Mouse (Mus musculus): ENCODE results near the gene Sfi1. TPM values are rescaled to one million over a fixed set of nuclear protein-coding genes. Genes with fewer than 3 reads are reported as not detected.
"Not testable (repeated sequence)": the region's sequence is repeated elsewhere in the genome, so short reads cannot be mapped to it uniquely, and the experiment has no call there.

Sfi1 gene
- polyA plus RNA-seq, 1 experiment from 2014 or later = 14.9 TPM

DNA sequence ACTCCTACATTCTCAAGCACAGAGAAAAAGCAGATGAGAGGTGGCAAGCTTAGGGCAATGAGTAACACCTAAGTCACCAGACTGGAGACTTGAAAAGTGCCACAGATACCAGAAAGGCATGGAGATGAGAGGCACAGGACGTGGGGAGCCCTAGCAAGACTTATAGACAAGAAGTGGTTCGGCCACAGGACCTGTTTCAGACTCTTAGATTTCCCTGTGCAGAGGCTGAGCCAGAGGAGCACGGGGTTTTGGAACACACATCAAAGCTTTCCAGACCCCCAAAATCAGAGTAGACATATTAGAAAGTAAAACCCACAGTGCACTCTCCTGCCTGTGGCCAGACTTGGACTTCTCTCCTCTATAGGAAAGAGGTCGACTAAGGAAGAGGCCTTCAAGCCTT is 12.0 kb downstream of the Sfi1 start:
- H3K27me3 ChIP-seq (ENCODE audit: control insufficient read depth, insufficient read depth, low read length); H3K9ac ChIP-seq (ENCODE audit: low read length); H3K4me3 ChIP-seq (ENCODE audit: low read depth, low read length); H3K4me2 ChIP-seq (ENCODE audit: low read depth, low read length, severe bottlenecking); H3K9me3 ChIP-seq (ENCODE audit: control insufficient read depth, low read length); ATAC-seq (replicated peaks; ENCODE audit: low FRiP score); H3K4me1 ChIP-seq (replicated peaks; ENCODE audit: control insufficient read depth, insufficient read depth, low read length); H3K36me3 ChIP-seq (ENCODE audit: control insufficient read depth, insufficient read depth, low read length); H3K27ac ChIP-seq (ENCODE audit: low read depth, low read length): not testable (repeated sequence)
- DNase-seq (ENCODE audit: low spot score) = peak; percentile 75
- 62% methylated on average over 4 of the region's 4 CpGs for WGBS

DNA sequence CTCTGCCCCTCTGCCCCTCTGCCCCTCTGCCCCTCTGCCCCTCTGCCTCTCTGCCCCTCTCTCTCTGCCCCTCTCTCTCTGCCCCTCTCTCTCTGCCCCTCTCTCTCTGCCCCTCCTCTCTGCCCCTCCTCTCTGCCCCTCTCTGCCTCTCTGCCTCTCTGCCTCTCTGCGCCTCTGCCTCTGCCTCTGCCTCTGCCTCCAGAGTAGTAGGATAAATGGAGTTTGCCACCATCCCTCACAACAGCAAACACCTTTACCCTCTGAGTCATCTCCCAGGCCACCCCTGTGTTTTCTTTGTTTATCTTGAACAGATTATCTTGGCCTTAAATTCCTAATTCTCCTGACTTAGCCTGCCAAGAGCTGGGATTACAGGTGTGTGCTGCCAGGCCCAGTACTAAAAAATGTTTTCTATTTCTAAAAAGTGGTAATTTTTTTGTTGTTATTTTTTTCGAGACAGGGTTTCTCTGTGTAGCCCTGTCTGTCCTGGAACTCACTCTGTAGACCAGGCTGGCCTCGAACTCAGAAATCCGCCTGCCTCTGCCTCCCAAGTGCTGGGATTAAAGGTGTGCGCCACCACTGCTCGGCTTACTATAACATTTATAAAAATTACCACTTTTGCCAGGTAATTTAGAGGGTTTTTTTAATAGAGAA is 12.6 kb downstream of the Sfi1 start:
- not testable (repeated sequence) for H3K27me3 ChIP-seq (ENCODE audit: control insufficient read depth, insufficient read depth, low read length); H3K27ac ChIP-seq (ENCODE audit: low read depth, low read length); DNase-seq (ENCODE audit: low spot score); H3K9me3 ChIP-seq (ENCODE audit: control insufficient read depth, low read length); H3K4me1 ChIP-seq (replicated peaks; ENCODE audit: control insufficient read depth, insufficient read depth, low read length); ATAC-seq (replicated peaks; ENCODE audit: low FRiP score); H3K9ac ChIP-seq (ENCODE audit: low read length); H3K36me3 ChIP-seq (ENCODE audit: control insufficient read depth, insufficient read depth, low read length); H3K4me2 ChIP-seq (ENCODE audit: low read depth, low read length, severe bottlenecking); H3K4me3 ChIP-seq (ENCODE audit: low read depth, low read length)
- 76% methylated on average over 6 of the region's 6 CpGs for WGBS

DNA sequence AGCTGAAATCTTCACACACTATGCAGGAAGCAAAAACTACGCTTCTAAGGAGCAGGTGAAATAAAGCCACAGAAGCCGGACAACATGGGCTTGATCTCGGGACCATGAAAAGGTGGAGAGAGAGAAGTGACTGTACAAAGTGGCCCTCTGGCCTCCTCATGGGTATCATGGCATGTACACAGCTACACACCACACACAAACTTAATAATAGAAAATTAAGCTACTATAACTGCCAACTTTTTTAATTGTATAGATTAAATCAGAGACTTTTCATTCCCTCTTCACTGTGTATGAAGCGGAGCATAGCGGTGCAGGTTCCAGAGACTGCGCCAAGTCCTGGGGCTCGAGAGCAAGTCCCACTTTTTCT is 13.6 kb downstream of the Sfi1 start:
- 87% methylated on average over 7 of the region's 7 CpGs for WGBS

GRCm38 (mm10) chr11:3178968-3179725 is 14.1 kb downstream of the Sfi1 start:
- H3K9me3 ChIP-seq (ENCODE audit: control insufficient read depth, low read length); H3K4me2 ChIP-seq (ENCODE audit: low read depth, low read length, severe bottlenecking); H3K27ac ChIP-seq (ENCODE audit: low read depth, low read length); H3K9ac ChIP-seq (ENCODE audit: low read length); ATAC-seq (replicated peaks; ENCODE audit: low FRiP score); H3K4me1 ChIP-seq (replicated peaks; ENCODE audit: control insufficient read depth, insufficient read depth, low read length); H3K36me3 ChIP-seq (ENCODE audit: control insufficient read depth, insufficient read depth, low read length); H3K4me3 ChIP-seq (ENCODE audit: low read depth, low read length); H3K27me3 ChIP-seq (ENCODE audit: control insufficient read depth, insufficient read depth, low read length): not testable (repeated sequence)
- WGBS = 88% methylated on average over 6 of the region's 6 CpGs
- peak; percentile 56 for DNase-seq (ENCODE audit: low spot score)

More for the DNA sequence above, 13.6 kb downstream of the Sfi1 start:
- not testable (repeated sequence) for DNase-seq (ENCODE audit: low spot score); H3K9ac ChIP-seq (ENCODE audit: low read length); H3K4me1 ChIP-seq (replicated peaks; ENCODE audit: control insufficient read depth, insufficient read depth, low read length); H3K4me3 ChIP-seq (ENCODE audit: low read depth, low read length); H3K36me3 ChIP-seq (ENCODE audit: control insufficient read depth, insufficient read depth, low read length); H3K27me3 ChIP-seq (ENCODE audit: control insufficient read depth, insufficient read depth, low read length); H3K4me2 ChIP-seq (ENCODE audit: low read depth, low read length, severe bottlenecking); H3K27ac ChIP-seq (ENCODE audit: low read depth, low read length); ATAC-seq (replicated peaks; ENCODE audit: low FRiP score); H3K9me3 ChIP-seq (ENCODE audit: control insufficient read depth, low read length)

DNA sequence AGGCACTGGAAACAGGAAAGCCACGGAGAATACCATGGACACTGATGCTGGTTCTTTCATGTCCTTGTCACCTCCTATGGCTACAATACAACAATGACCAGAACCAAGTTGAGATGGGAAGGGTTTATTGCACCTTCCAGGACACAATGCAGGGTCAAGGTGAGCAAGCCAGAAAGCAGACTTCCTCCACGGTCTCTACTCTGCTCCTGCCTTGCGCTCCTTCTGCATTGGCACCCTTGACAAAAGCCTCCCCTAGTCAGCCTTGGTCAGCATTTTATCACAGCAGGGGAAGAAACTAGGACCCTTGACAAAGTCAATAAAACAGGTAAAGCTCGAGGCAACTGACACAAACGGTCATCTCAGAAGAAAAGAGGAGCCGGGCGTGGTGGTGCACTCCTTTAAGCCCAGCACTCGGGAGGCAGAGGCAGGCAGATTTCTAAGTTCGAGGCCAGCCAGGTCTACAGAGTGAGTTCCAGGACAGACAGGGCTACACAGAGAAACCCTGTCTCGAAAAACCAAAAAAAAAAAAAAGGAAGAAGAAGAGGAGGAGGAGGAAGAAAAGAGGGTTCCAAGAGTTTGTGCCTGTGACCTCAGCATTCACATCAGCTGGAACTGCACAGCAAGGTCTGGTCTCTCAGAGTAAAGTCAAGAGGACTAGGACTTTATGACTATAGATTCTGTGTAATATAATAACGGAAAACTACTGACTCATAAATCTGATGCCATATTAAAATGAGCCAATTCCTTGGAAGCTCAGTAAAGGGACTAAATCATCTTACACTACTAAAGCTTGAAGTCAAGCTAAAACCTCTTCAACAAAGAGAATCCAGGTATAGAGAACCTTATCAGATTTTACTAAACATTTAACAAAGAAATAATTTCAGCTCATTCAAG is 19.6 kb downstream of the Sfi1 start:
- WGBS = 81% methylated on average over 11 of the region's 11 CpGs
- H3K4me1 ChIP-seq (replicated peaks; ENCODE audit: control insufficient read depth, insufficient read depth, low read length) = not testable (repeated sequence)
- ATAC-seq (replicated peaks; ENCODE audit: low FRiP score) = peak; percentile 60; the same call in 1 of the 2 replicates

DNA sequence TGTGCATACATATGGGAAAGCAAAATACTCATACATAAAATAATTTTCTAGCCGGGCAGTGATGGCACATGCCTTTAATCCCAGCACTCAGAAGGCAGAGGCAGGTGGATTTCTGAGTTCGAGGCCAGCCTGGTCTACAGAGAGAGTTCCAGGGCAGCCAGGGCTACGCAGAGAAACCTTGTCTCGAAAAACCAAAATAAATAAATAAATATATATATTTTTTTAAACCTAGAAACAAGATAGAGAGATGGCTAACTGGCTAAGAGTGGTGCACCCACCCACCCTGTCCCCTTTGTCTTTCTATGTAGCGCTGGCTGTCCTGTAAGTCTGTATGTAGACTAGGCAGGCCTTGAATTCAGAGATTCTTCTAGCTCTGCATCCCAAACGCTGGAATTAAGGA is 20.7 kb downstream of the Sfi1 start:
- not testable (repeated sequence) for H3K27ac ChIP-seq (ENCODE audit: low read depth, low read length); H3K4me1 ChIP-seq (replicated peaks; ENCODE audit: control insufficient read depth, insufficient read depth, low read length); H3K9me3 ChIP-seq (ENCODE audit: control insufficient read depth, low read length); H3K36me3 ChIP-seq (ENCODE audit: control insufficient read depth, insufficient read depth, low read length); H3K4me3 ChIP-seq (ENCODE audit: low read depth, low read length); ATAC-seq (replicated peaks; ENCODE audit: low FRiP score); H3K9ac ChIP-seq (ENCODE audit: low read length); DNase-seq (ENCODE audit: low spot score); H3K27me3 ChIP-seq (ENCODE audit: control insufficient read depth, insufficient read depth, low read length); H3K4me2 ChIP-seq (ENCODE audit: low read depth, low read length, severe bottlenecking)
- 43% methylated on average over 3 of the region's 6 CpGs for WGBS

More for the DNA sequence above, 19.6 kb downstream of the Sfi1 start:
- H3K4me3 ChIP-seq (ENCODE audit: low read depth, low read length); H3K36me3 ChIP-seq (ENCODE audit: control insufficient read depth, insufficient read depth, low read length); H3K9me3 ChIP-seq (ENCODE audit: control insufficient read depth, low read length); H3K9ac ChIP-seq (ENCODE audit: low read length); H3K27me3 ChIP-seq (ENCODE audit: control insufficient read depth, insufficient read depth, low read length); H3K4me2 ChIP-seq (ENCODE audit: low read depth, low read length, severe bottlenecking); H3K27ac ChIP-seq (ENCODE audit: low read depth, low read length): not testable (repeated sequence)
- DNase-seq (ENCODE audit: low spot score) = peak; percentile 73

GRCm38 (mm10) chr11:3171931-3172330 is 21.3 kb downstream of the Sfi1 start:
- H3K36me3 ChIP-seq (ENCODE audit: control insufficient read depth, insufficient read depth, low read length); H3K27ac ChIP-seq (ENCODE audit: low read depth, low read length); H3K27me3 ChIP-seq (ENCODE audit: control insufficient read depth, insufficient read depth, low read length); H3K4me2 ChIP-seq (ENCODE audit: low read depth, low read length, severe bottlenecking); H3K4me1 ChIP-seq (replicated peaks; ENCODE audit: control insufficient read depth, insufficient read depth, low read length); H3K9ac ChIP-seq (ENCODE audit: low read length); H3K4me3 ChIP-seq (ENCODE audit: low read depth, low read length); ATAC-seq (replicated peaks; ENCODE audit: low FRiP score); H3K9me3 ChIP-seq (ENCODE audit: control insufficient read depth, low read length); DNase-seq (ENCODE audit: low spot score): not testable (repeated sequence)
- WGBS = 74% methylated on average over 1 of the region's 1 CpGs

DNA sequence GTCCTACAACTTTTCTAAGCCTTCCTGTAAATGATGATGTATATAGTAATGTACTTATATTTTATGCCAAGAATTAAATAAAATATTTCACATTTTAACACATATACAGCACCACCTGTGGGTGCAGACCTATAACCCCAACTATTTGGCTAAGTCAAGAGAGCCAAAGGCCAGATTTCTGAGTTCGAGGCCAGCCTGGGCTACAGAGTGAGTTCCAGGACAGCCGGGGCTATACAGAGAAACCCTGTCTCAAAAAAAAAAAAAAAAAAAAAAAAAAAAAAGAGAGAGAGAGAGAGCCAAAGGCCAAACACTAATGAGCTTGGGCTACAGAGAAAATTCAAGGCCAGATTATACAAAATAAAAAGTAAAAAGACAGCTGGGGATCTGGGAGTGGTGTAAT is 24.2 kb downstream of the Sfi1 start:
- not testable (repeated sequence) for H3K27ac ChIP-seq (ENCODE audit: low read depth, low read length); H3K4me2 ChIP-seq (ENCODE audit: low read depth, low read length, severe bottlenecking); H3K4me1 ChIP-seq (replicated peaks; ENCODE audit: control insufficient read depth, insufficient read depth, low read length); H3K27me3 ChIP-seq (ENCODE audit: control insufficient read depth, insufficient read depth, low read length); H3K4me3 ChIP-seq (ENCODE audit: low read depth, low read length); H3K36me3 ChIP-seq (ENCODE audit: control insufficient read depth, insufficient read depth, low read length); DNase-seq (ENCODE audit: low spot score); H3K9ac ChIP-seq (ENCODE audit: low read length); H3K9me3 ChIP-seq (ENCODE audit: control insufficient read depth, low read length)
- ATAC-seq (replicated peaks; ENCODE audit: low FRiP score) = peak; percentile 34
- whole genome bisulfite sequencing = 77% methylated on average over 2 of the region's 2 CpGs
